Mouse (Mus musculus): Measurements from ENCODE around the gene Dnah14. TPM values are rescaled to one million over a fixed set of nuclear protein-coding genes. Genes with fewer than 3 reads are reported as not detected.
A peak's percentile ranks its signal among the peaks of the same experiment; 100 is the strongest.
"Not testable (repeated sequence)": the region's sequence is repeated elsewhere in the genome, so short reads cannot be mapped to it uniquely, and the experiment has no call there.

Dnah14 gene
- polyA plus RNA-seq, 1 experiment from 2014 or later: 1.2 TPM

GRCm38 (mm10) chr1:181782600-181782999, 206.2 kb downstream of the Dnah14 start:
- TF ChIP-seq CTCF (IDR thresholded peaks at IDR 0.05; ENCODE audit: low read depth): peak; percentile 17; the same call in 1 of the 2 replicates
- 95% methylated on average over 11 of the region's 11 CpGs for WGBS
- H3K27me3 ChIP-seq (ENCODE audit: control insufficient read depth, insufficient read depth, low read length); H3K4me1 ChIP-seq (replicated peaks; ENCODE audit: control insufficient read depth, insufficient read depth); ATAC-seq (ENCODE audit: low FRiP score, low TSS enrichment); DNase-seq (ENCODE audit: low spot score); H3K4me2 ChIP-seq (replicated peaks; ENCODE audit: low read depth); H3K9me3 ChIP-seq (ENCODE audit: control insufficient read depth, low read length); H3K36me3 ChIP-seq (ENCODE audit: control insufficient read depth, insufficient read depth, low read length); H3K9ac ChIP-seq (ENCODE audit: low read length); H3K4me3 ChIP-seq (ENCODE audit: low read depth, low read length); H3K27ac ChIP-seq (replicated peaks): not testable (repeated sequence)

GRCm38 (mm10) chr1:181789952-181790351, 213.6 kb downstream of the Dnah14 start:
- H3K4me2 ChIP-seq (replicated peaks; ENCODE audit: low read depth): no peak overlapping the region
- H3K4me1 ChIP-seq (replicated peaks; ENCODE audit: control insufficient read depth, insufficient read depth): no peaks in the 10 kb centered on the region
- H3K27me3 ChIP-seq (ENCODE audit: control insufficient read depth, insufficient read depth, low read length): no peaks in the 10 kb centered on the region
- H3K27ac ChIP-seq (replicated peaks): 0 out of 2 replicates have a peak overlapping the region, but pooled peaks have one; percentile 13
- H3K9me3 ChIP-seq (ENCODE audit: control insufficient read depth, low read length): no peaks in the 10 kb centered on the region
- H3K36me3 ChIP-seq (ENCODE audit: control insufficient read depth, insufficient read depth, low read length): no peaks in the 10 kb centered on the region
- TF ChIP-seq EP300 (optimal IDR thresholded peaks at IDR 0.05): no peak
- TF ChIP-seq CTCF (IDR thresholded peaks at IDR 0.05; ENCODE audit: low read depth): no peak
- DNase-seq (ENCODE audit: low spot score): no peak
- H3K9ac ChIP-seq (ENCODE audit: low read length): no peak overlapping the region
- WGBS: 38% methylated on average over 6 of the region's 6 CpGs
- H3K4me3 ChIP-seq (ENCODE audit: low read depth, low read length): no peak overlapping the region
- no peak for ATAC-seq (ENCODE audit: low FRiP score, low TSS enrichment)

- Histone ChIP-seq H3K27ac (replicated peaks) (0 out of 2 replicates have a peak overlapping the region, but pooled peaks have one; percentile 49), H3K4me2 (replicated peaks; ENCODE audit: low read depth) (no peak overlapping the region), H3K27me3 (ENCODE audit: control insufficient read depth, insufficient read depth, low read length) (no peaks in the 10 kb centered on the region), H3K36me3 (ENCODE audit: control insufficient read depth, insufficient read depth, low read length) (no peaks in the 10 kb centered on the region), H3K4me3 (ENCODE audit: low read depth, low read length) (no peak overlapping the region), H3K4me1 (replicated peaks; ENCODE audit: control insufficient read depth, insufficient read depth) (no peaks in the 10 kb centered on the region), H3K9ac (ENCODE audit: low read length) (no peak overlapping the region), H3K9me3 (ENCODE audit: control insufficient read depth, low read length) (no peaks in the 10 kb centered on the region)
- 14% methylated on average over 2 of the region's 2 CpGs for WGBS
- no peak for TF ChIP-seq EP300 (optimal IDR thresholded peaks at IDR 0.05)
- no peak for TF ChIP-seq CTCF (IDR thresholded peaks at IDR 0.05; ENCODE audit: low read depth)
- DNase-seq (ENCODE audit: low spot score) (peak; percentile 30), ATAC-seq (ENCODE audit: low FRiP score, low TSS enrichment) (peak; percentile 66; the same call in 1 of the 2 replicates)
These were observed 217.2 kb downstream of the Dnah14 start for GRCm38 (mm10) chr1:181793541-181793940.

- H3K4me2 ChIP-seq (replicated peaks; ENCODE audit: low read depth): no peak overlapping the region
- H3K4me1 ChIP-seq (replicated peaks; ENCODE audit: control insufficient read depth, insufficient read depth): no peaks in the 10 kb centered on the region
- TF ChIP-seq CTCF (IDR thresholded peaks at IDR 0.05; ENCODE audit: low read depth): no peak
- no peak for TF ChIP-seq EP300 (optimal IDR thresholded peaks at IDR 0.05)
- WGBS: 84% methylated on average over 3 of the region's 3 CpGs
- no peak overlapping the region for H3K4me3 ChIP-seq (ENCODE audit: low read depth, low read length)
- H3K9ac ChIP-seq (ENCODE audit: low read length): no peak overlapping the region
- no peaks in the 10 kb centered on the region for H3K27me3 ChIP-seq (ENCODE audit: control insufficient read depth, insufficient read depth, low read length)
- H3K36me3 ChIP-seq (ENCODE audit: control insufficient read depth, insufficient read depth, low read length): no peaks in the 10 kb centered on the region
- no peak overlapping the region for H3K27ac ChIP-seq (replicated peaks)
- DNase-seq (ENCODE audit: low spot score) (no peak), ATAC-seq (ENCODE audit: low FRiP score, low TSS enrichment) (no peak)
- no peaks in the 10 kb centered on the region for H3K9me3 ChIP-seq (ENCODE audit: control insufficient read depth, low read length)
These were observed 223.6 kb downstream of the Dnah14 start for GRCm38 (mm10) chr1:181799911-181800310.

- no peak for TF ChIP-seq EP300 (optimal IDR thresholded peaks at IDR 0.05)
- TF ChIP-seq CTCF (IDR thresholded peaks at IDR 0.05; ENCODE audit: low read depth): no peak
- WGBS: 72% methylated on average over 4 of the region's 4 CpGs
- no peaks in the 10 kb centered on the region for H3K9me3 ChIP-seq (ENCODE audit: control insufficient read depth, low read length)
- no peaks in the 10 kb centered on the region for H3K4me1 ChIP-seq (replicated peaks; ENCODE audit: control insufficient read depth, insufficient read depth)
- H3K4me2 ChIP-seq (replicated peaks; ENCODE audit: low read depth): no peak overlapping the region
- no peaks in the 10 kb centered on the region for H3K36me3 ChIP-seq (ENCODE audit: control insufficient read depth, insufficient read depth, low read length)
- no peak overlapping the region for H3K27ac ChIP-seq (replicated peaks)
- no peak overlapping the region for H3K9ac ChIP-seq (ENCODE audit: low read length)
- ATAC-seq (ENCODE audit: low FRiP score, low TSS enrichment): no peak
- no peak overlapping the region for H3K4me3 ChIP-seq (ENCODE audit: low read depth, low read length)
- H3K27me3 ChIP-seq (ENCODE audit: control insufficient read depth, insufficient read depth, low read length): no peaks in the 10 kb centered on the region
- DNase-seq (ENCODE audit: low spot score): no peak
These were observed 224.3 kb downstream of the Dnah14 start for GRCm38 (mm10) chr1:181800667-181801066.

GRCm38 (mm10) chr1:181811481-181812223, 235.3 kb downstream of the Dnah14 start:
- no peak overlapping the region for H3K4me2 ChIP-seq (replicated peaks; ENCODE audit: low read depth)
- H3K4me1 ChIP-seq (replicated peaks; ENCODE audit: control insufficient read depth, insufficient read depth): no peaks in the 10 kb centered on the region
- H3K36me3 ChIP-seq (ENCODE audit: control insufficient read depth, insufficient read depth, low read length): peaks cover 13% of the 10 kb centered on the region
- 83% methylated on average over 18 of the region's 18 CpGs for WGBS
- no peak overlapping the region for H3K4me3 ChIP-seq (ENCODE audit: low read depth, low read length)
- H3K9ac ChIP-seq (ENCODE audit: low read length): no peak overlapping the region
- ATAC-seq (ENCODE audit: low FRiP score, low TSS enrichment) (no peak), DNase-seq (ENCODE audit: low spot score) (no peak)
- H3K9me3 ChIP-seq (ENCODE audit: control insufficient read depth, low read length): no peaks in the 10 kb centered on the region
- H3K27ac ChIP-seq (replicated peaks): no peak overlapping the region
- no peaks in the 10 kb centered on the region for H3K27me3 ChIP-seq (ENCODE audit: control insufficient read depth, insufficient read depth, low read length)
- TF ChIP-seq EP300 (optimal IDR thresholded peaks at IDR 0.05): no peak
- no peak for TF ChIP-seq CTCF (IDR thresholded peaks at IDR 0.05; ENCODE audit: low read depth)

All from stomach, postnatal 0 days (tissue).